Mouse (Mus musculus): ENCODE data around the gene Gabarap. TPM values are rescaled to one million over a fixed set of nuclear protein-coding genes. Genes with fewer than 3 reads are reported as not detected.
"Not testable (repeated sequence)": the region's sequence is repeated elsewhere in the genome, so short reads cannot be mapped to it uniquely, and the experiment has no call there.

Gabarap gene
- total RNA-seq (2021) = 344 and 351 TPM in 2 replicates
- long read RNA-seq, experiment 1, transcript Gabarap-201 (4 exons, 1,351 nt) = major isoform, 230 of 240 reads
- long read RNA-seq, experiment 1, partial matches to known transcripts = 2 of 240 reads
- long read RNA-seq, experiment 1, other reads (novel, unspliced or antisense) = 7 of 240 reads
- long read RNA-seq, experiment 2, transcript Gabarap-201 (4 exons, 1,351 nt) = major isoform, 237 of 245 reads
- long read RNA-seq, experiment 2, partial matches to known transcripts = 1 of 245 reads
- long read RNA-seq, experiment 2, other reads (novel, unspliced or antisense) = 6 of 245 reads

DNA sequence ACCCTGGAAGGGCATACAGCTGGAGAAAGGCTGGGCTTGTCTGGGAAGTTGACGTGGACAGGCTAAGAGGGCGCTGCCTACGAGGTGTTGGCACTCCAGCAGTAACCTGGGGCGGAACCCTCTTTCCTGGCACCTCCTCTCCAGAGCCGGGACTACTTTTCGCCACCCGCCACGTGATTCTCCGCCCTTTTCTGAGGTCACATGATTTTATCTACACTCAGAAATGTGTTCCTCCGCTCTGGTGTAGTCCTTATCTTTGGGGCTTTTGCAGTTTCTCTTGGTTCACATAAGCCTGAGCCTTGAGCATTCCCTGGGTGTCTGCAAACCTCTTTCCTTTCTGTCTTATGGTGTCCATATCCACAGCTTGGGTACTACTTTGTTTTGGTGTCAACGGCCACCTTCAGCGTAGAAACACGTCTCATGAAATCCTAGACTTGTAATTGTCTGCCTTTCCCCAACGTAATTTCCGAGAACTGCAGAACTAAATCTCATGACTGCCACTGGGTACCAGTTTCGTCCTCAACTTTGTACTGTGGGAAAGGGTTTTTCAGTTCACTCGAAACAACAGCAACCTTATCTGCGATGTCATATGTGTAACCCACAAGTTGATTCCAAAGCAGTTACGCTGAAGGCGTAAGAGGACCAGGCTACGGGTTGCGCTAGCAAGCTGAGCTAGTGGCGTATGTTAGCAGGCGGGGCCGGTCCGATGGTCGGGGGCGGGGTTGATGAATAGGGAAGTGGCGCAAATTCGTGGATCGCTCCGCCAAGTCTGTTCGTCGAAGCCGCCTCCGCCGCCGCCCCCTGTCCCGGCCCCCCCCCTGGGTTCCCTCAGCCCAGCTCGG, at the start of gene Gabarap:
Gabarap (plus strand) TSS at position 294 of the 842 bp plus-strand sequence.
- DNase-seq = peak; percentile 99

DNA sequence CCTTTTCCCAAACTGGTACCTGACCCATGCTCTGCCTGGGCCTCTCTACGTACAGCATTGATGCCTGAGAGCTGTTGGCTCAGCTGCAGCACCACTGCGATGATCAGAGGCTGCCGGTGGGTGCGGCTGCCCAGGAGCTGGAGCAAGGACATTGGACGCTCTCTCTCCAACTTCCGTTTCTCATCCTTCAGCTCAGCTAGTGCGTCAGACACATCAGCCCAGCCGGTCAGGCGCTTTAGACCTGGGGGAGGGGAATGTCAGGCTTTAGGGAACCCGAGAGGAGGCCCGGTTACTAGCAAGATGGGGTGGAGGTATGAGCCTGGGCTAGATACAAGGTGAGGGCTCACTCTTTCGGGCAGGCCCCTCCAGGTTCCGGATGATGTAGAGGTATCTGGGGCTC, 45.7 kb upstream of the Gabarap start:
- DNase-seq = peak; percentile 81

DNA sequence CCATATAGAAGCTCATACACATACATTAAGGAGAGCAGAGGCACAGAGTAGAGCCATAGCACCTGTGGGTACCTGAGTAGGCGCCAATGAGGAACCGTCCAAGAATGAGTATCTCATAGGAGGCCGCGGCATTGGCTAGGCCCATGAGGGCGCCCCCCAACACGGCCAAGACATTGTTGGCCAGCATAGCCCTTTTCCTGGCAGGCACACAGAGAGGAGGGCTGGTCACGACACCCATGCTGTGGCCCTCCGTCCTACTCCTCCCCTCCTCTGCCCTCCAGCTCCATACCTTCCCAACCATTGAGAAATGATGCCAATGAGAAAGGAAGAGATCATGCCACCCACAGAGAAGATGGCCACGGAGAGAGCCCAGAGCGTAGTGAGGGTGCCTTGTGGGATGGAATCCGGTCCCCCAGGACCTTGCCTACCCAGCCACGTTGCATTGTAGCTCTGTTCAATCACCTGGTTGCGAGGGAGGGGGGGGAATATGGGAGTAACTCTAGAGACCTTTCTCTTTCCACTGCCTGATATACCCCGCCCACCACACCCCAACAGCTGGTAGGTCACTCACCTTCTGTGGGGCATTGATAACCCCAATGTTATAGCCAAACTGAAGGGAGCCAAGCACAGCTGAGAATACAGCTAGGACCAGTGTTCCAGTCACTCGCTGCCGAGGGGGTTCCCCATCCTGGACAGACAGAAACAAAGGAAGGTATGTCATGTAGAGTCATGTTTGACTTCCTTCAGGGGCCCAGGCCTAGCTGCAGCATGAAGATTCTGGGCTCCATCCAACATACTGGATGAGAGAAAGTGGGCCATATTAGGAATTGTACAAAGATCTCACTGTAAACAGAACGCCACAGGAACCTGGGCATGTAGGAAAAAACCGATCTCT, 44.7 kb upstream of the Gabarap start:
- DNase-seq = peak; percentile 9

DNA sequence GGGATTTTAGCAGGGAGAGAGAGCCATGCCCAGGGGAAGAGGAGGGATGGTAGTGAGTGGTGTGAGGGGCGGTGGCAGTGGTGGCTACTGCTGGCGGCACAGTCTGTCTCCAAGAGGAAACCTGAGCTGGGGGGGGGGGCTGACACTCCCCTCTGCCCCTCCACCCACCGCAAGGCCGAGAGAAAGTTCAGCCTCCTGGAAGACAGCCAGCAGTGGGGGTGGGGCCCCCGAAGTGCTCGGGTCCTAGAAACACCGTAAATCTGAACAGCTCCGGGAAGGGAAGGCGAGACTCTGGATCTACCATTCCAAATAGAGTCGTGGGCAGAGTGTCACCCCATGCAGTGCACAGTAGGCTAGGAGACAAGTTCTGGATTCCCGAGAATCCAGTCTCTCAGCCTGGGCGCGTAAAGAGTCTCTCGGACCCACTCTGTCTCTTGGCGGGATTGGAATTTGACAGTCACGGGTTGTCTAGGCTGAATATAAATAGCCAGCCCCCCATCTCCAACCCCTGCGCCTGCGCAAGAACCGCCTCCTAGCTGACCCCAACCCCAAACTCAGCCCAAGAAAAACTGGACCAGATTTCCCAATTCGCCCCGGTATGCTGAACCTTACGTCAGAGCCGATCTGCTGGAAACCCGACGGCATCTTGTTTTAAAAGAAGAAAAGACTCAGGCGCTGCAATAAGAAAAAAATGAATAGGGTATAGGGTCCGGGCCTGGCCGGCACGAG, 43.4 kb upstream of the Gabarap start:
- peak; percentile 86 for DNase-seq

DNA sequence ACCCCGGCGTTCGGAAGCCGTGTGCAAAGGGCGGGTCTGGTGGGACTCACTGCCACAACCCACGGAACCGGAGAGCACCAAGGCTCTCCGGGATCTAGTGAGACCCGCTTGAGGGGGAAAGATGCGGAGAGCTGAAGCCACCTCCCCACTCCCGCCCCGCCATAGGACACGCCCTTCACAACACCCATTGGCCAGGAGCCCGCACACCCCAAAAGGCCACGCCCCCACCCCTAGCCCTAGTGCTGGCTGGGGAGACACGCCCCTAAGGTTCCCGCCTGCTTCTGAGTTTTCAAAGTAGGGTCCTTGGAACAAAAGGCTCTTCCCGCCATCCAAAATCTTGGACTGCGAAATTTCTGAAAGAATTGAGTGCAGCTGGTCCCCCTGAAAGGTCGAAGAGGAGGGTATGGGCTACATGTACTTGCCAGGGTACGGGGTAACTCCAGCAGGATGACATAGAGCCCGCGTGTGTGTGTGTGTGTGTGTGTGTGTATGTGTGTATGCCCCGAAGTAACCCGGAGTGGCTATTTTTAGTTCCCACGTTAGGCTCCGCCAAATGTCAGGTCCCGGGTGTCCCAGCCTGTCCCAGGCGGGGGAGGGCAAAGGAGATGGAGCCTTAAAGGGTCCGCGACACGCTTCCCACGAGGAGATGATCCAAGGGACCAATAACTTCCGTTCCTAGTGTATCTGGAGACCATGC, 42.7 kb upstream of the Gabarap start, which contains the start of gene Slc2a4:
Slc2a4 (minus strand) TSS at position 123 of the 697 bp plus-strand sequence.
- peak; percentile 98 for DNase-seq

DNA sequence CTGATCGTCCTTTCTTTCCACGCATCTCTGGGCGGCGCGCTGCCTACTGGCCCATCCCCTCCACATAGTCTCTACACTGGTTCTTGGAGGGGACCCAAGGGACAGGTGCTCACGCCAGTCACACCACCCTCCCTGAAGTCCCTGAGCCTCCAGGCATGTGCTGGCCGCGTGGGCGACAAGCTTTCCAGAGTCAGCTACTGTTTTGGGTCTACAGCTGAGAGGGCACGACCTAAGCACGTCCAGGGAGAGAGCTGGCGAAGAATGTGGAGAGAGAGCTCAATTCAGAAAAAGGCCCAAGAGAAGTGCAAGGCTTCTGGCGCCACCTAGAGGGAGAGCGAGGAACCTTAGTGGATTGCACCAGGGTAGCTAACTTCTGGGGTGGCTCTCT, 42.2 kb upstream of the Gabarap start:
- DNase-seq = peak; percentile 93

DNA sequence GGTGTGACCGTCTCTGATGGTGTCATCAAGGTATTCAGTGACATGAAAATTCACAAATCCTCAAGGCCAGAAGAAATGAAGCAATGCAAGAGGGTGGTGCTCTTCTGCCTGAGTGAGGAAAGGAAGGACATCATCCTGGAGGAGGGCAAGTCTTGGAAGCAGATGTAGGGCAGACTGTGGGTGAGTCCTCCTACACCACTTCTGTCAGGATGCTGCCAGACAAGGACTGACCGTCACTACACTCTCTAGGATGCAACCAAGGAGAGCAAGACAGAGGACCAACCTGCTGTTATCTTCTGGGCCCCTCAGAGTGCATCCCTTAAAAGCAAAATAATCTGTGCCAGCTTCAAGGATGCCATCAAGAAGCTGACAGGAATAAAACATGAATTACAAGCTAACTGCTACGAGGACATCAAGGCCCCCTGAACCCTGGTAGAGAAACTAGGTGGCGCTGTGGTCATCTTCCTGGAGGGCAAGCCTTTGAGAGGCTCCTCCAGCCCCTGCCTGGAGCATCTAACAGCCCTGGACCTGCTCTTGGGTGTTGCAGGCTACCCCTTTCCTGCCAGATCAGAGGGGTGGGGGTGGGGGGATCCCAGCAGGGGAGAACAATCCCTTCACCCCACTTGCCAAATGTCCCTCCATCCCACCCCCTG, 40.0 kb upstream of the Gabarap start:
- DNase-seq = peak; percentile 54

DNA sequence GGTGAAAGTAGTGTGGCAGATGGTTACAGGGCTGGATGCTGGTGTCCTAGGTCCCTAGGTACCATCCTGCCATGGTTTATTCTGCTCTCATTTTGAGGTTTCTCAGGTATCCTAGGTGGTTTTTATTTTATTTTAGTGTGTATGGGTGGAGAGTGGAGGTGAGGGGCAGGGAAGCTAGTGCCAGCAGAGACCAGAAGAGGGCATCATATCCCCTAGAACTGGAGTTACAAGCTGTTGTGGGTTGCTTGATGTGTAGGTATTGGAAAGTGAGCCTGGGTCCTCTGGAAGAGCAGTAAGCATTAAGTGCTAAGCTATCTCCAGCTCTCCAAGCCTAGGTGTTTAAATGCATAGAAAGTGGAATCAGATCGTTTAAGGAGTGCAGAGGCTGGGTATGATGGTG, 38.7 kb upstream of the Gabarap start:
- no peak for DNase-seq

DNA sequence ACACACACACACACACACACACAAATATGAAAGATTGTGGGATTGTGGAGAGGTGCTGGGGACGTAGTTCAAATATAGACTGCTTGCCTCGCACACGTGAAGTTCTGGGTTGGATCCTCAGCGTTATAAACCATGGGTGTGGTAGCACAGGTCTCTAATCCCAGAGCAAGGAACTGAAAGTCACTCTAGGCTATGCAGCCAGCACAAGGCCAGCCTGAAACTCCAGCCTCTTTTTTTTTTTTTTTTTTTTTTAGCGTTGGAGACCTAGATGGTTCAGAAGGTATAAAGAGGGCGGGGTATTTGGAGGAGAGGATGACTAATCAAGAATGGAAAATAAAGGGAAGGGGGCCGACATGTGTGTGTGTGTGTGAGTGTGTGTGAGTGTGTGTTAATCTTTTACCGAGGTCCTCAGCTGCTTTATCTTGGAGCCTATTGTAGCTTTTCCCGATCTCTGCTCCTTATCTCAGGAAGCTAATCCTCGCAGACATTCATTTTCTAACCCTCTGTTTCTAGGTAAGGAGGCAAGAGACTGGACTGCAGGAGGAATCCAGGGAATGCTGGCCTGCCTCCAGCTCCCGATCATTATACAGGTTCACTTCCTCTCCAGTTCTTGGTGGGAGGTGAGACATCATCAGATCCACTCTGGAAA, 37.6 kb upstream of the Gabarap start:
- no peak for DNase-seq

DNA sequence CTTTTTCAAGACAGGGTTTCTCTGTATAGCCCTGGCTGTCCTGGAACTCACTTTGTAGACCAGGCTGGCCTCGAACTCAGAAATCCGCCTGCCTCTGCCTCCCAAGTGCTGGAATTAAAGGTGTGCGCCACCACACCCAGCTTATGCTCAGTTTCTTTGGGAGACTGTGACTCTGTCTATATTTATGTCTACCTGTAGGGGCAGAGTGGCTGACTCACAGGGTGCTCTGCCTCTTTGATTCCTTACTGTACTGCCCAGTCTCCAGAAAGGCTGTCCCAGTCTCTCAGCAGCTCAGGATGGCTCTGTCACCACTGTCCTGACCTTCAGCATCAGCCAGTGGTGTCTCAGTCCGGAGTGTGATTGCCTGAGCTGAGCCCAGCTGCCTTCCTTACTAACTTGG, 35.3 kb upstream of the Gabarap start:
- DNase-seq = not testable (repeated sequence)

DNA sequence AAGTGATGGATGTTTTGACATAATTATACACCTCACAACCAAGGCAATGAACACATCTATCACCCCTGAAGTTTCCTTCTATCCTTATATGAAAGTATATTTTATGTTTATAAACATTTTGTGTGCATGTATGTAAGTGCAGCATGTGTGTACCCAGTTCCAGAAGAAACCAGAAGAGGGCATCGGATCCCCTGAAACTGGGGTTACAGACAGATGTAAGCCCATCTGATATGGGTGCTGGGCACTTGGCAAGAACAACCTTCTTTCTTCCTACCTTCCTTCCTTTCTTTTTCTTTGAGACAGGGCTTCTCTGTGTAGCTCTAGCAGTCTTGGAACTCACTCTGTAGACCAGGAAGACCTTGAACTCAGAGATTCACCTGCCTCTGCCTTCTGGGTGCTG, 34.7 kb upstream of the Gabarap start:
- no peak for DNase-seq

DNA sequence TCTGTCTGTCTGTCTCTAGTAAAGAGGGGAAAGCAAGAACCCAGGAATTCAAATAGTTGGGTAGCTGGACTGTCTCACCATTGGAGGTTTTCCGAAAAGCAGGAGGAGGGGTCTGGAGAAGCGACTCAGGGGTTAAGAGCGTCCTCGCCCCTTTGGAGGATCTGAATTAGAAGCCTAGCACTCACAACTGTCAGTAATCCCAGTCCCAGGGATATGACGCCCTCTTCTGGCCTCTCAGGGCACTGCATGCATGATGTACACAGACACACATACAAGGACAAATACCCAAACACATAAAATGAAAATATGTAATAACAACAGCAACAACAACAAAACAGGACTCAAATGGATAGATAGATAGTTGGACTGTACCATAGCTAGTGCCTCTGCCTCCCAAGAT, 30.3 kb upstream of the Gabarap start:
- DNase-seq = peak; percentile 50

DNA sequence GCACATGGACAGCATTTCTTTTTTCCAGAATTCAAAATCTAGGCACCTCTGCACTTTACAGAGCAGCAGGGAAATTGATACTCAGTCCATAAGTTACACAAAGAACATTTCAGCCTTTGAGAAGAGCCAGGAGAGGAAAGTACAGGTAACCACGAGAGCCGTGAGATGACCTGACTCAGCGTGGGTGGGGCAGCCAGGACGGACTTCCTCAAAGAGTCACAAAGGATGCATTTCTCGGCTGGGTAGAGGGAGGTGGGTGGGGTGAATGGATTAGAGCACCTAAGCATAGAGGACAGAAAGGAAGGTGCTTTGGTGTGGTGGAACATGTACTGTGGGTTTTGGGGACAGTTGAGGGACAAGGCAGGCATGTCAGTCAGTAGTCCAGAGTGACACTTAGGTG, 29.1 kb upstream of the Gabarap start:
- DNase-seq = no peak

DNA sequence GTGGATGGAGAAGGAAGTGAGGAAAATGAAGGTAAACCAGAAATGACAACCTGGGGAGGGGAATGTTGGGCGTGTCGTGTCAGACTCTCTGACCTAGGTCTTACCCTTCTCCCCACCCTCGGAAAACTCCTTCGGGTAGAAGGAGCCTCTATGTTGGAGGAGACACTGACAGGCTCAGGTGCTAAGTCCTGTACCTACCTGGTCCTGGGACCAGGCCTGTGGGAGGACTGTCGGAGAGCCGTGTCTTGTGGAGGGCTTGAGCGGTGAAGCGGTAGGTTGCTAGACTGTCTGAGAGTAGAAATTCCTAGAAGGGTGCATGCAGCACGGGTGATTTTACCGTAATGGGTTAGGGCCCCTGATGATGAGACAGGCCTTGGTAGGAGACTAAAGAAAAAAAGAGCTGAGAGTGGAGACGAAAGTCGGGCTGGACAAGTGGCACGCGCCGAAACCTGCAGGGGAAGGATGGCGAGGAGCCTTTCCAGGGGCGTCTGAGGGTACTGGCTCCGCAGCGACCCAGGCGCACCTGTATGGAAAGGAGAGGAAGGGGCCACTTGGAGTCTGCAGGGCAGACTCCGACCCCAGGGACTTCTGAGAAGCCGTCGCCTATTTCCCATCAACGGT, 26.2 kb upstream of the Gabarap start, which contains the start of gene Cldn7:
Cldn7 (plus strand) TSS at position 130 of the 621 bp plus-strand sequence.
- no peak for DNase-seq

DNA sequence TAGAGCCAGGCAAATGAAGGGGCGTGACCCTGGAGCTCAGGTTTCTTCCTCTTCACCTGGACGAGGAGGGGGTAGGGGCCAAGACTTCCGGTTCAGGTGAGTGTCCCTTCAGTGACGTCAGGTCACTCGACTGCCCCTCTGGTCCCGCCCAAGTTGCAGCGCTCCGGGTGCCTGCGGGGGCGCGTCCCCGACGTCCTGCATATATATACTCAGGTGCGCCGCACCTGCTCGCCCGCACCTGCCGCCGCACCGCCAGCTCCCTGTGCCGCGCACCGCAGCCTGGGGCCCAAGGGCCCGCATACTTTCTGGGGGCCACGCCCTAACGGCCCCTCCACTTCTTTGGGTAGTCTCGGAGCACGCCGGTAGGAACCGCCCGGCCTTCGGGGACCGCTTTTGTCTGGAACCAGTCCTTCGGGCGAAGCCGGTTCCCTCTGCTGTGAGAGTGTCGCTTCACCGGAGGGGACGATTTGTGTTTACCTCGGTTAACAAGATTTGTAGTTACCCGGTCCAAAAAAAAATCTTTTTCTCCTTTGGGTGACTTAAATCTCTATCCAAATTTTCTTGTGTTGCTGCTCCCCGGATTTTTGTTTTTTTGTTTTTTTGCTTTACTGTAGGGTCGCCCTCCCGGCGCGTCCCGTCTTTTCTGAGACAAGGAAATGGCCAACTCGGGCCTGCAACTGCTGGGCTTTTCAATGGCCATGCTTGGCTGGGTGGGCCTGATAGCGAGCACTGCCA, 25.5 kb upstream of the Gabarap start:
- DNase-seq = peak; percentile 19

DNA sequence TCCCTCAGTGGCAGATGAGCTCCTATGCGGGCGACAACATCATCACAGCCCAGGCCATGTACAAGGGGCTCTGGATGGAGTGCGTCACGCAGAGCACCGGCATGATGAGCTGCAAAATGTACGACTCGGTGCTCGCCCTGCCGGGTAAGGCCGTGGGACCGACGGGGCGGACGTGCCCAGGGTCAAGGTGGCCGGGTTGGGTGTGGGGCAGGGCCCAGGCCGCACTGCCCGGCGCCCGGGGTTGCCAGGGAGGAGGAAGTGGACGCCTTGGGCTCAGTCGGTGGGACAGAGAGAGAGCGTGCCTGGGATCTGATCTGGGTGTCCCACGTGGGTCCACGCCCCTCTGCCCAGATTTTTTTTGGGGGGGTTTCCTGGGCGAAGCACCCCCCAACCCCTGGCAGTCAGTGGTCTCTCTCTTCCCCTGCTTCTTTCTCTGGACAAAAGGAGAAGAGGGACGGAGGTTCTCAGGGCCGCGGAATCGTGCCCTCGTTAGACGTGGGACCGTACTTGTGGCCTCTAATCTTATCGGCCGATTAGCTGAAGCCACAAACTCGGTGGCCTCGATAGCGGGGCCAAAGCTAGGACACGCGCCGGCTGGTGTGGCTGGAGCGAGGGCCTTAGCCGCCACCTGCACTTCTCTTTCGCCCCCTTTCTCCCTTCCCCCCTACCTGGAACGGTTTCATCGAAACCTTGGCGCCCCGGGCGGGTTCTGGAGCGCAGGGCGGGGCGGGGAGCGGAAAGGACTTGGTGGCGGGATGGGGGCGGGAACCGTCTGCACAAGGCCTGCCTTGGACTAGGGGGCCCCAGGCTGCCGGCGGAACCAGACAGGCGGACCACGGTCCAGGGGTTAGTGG, 24.7 kb upstream of the Gabarap start:
- peak; percentile 60 for DNase-seq

DNA sequence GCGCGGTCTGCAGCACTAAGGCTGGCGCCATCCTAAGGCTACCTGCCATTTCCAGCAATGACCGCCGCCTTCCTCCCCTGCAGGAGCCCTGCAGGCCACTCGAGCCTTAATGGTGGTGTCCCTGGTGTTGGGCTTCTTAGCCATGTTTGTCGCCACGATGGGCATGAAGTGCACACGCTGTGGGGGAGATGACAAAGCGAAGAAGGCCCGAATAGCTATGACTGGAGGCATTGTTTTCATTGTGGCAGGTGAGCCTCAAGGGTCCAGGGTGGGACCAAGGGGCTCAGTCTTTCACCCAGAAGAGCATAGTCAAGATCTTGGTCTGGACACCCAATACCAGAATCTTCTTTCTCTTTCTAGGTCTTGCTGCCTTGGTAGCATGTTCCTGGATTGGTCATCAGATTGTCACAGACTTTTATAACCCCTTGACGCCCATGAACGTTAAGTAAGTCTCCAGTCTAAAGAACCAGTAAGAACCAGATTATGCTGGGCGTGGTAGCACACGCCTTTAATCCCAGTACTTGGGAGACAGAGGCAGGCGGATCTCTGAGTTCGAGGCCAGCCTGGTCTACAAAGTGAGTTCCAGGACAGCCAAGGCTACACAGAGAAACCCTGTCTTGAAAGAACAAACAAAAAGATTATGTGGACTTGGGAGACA, 24.0 kb upstream of the Gabarap start:
- DNase-seq = no peak
